Mouse (Mus musculus): ENCODE measurements at regions not wholly inside any gene's neighbourhood (a gene's known extent, or its start where the extent isn't known, plus 50 kb on each side); places are given as distances from the start of the nearest gene placed in this dataset.

- no peak for TF ChIP-seq POLR2A (IDR thresholded peaks at IDR 0.05; ENCODE audit: low read depth, low read length)
- TF ChIP-seq CTCF (conservative IDR thresholded peaks at IDR 0.05; ENCODE audit: insufficient read depth, insufficient read length, low read depth, low read length) = no peak
Measured at GRCm38 (mm10) chr7:136038072-136038471, 321.9 kb upstream of the Mki67 start.
